Mouse (Mus musculus) heart, adult 9 months (tissue): ENCODE data around the gene Cd40.

Experiments
- DNase-seq, 2 experiments: peaks; one replicate each; pipeline ENCODE4 v3.0.0; 2022; ENCODE audit warnings: low spot score in 2 of 2

Gene Cd40

DNA sequence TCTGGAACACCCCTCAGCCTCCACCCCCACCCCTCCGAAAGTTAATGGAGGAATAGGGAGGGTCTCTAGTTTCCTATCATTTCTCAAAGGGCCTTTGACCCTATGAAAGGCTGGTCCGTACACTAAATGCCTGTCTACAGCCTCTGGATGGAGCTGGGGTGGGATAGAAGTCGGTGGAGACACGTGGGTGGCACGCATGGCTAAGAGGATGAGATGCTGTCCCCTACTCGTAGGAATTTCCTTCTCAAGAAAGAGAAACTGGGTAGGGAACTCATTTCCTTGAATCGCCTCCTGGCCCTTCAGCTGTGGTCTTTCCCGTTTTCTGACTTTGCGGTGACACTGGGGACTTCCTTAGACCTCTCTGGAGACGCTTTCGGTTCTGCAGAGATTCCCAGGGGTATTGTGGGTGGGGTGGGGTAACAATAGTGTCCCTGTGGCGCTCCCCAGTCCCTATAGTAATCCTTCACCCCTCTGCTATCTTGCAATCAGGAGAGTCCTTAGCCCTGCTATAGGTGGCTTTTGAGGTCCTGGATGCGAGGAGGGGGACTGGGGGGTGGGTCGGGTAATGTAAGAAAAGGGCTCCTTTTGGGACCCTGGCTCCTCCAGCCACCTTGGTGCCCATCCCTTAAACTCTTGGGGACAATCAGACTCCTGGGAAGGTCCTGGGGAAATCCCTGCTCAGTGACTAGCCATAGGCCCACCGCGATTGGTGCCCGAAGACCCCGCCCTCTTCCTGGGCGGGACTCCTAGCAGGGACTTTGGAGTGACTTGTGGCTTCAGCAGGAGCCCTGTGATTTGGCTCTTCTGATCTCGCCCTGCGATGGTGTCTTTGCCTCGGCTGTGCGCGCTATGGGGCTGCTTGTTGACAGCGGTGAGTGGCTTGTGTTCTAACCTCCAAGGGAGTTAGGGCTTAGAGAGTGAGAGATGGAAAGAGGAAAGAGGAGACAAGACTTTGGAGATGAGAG is at the start of gene Cd40:
TSS of gene Cd40 (plus strand) at position 740 of the 965 bp plus-strand sequence.
- peak; percentile 86 to 90 for DNase-seq

DNA sequence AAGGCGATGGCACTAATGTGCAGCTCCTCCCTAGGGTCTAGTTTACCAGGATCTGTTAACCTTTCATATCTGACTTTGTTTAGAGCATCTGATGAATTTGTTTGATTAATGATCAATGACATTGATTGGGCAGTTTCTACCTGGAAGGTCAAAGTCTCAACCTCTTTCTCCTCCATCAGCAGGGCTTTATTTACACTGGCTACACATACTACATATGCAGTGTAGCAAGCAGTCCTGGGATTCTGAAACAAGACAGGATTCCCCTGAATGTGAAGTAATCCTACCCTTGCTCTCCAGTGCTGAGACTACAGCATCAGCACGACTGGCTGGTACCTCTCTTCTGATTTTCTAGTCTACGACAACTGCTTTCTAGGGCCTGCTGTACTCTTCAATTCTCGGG is 48.6 kb upstream of the Cd40 start:
- no peak for DNase-seq

DNA sequence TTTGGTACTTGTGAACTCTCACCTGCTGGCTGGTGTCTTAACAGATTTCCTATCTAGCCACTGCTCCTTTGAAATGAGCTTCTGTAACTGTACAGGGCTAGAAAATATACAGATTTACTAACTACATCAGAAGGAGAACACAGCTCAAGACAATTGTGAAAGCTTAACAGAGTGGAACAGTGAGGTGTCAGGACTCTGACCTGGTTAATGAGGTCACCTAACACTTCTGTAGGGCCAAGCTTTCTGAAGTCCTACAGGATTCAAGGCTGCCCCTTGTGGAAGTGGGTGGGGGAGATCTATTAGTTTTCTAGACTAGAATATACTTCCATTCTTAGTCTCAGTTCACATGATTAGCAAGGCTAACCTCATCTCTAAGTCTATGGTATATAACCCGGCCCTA is 47.4 kb upstream of the Cd40 start:
- DNase-seq: no peak

DNA sequence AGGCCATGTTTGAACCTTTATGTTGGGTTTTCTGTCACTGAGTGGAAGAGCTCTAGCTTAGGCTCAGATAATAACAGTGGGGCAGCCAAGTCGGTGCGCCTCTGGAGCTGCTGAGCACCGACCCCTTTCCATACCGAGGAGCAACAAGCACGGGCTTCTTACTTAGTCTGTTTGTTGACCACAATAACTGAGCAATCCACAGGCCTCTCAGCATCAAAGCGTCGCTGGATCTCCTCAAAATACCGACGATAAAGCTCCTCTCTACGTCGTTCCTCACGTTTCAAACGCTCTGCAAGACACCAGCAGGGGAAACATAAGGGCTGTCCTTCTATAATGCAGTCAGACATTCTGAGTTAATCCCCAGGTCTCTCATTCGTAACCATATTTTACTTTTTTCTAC is 46.3 kb upstream of the Cd40 start:
- no peak for DNase-seq

DNA sequence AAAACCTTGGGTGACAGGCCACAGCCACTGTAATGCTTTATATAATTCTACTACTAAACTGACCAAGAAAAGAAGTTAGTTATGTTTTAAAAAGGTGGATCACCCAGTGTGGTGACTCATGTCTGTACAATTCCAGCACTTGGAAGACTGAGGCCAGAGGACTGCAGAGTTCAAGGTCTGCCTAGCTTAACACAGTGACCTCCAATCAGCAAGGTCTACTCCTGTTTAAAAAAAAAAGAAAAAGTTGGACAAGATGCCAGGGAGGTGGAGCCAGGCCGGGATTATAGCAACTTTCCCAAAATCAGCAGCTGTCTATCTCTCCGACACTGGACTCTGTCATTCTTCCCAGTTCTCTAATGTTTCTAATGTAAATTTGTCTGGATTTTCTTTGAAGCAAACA is 45.8 kb upstream of the Cd40 start:
- no peak for DNase-seq

DNA sequence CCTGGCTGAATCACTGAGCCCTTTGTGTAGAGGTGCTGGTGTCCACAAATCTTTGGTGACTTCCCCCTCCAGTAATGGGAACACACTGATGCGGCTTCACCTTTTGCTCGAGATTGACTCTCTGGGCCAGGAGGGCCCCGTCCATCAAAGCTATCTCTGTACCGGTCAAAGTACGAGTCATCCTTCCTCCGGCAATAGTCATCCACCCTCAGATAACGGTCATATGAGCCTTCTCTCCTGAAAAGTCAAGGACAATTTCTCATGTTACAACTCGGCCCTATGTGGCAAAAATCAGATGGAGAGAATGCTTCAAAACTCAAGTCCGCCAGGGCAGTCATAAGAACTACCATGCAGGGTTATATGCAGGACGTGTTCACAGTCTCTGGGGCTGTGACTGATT is 45.1 kb upstream of the Cd40 start:
- no peak for DNase-seq

DNA sequence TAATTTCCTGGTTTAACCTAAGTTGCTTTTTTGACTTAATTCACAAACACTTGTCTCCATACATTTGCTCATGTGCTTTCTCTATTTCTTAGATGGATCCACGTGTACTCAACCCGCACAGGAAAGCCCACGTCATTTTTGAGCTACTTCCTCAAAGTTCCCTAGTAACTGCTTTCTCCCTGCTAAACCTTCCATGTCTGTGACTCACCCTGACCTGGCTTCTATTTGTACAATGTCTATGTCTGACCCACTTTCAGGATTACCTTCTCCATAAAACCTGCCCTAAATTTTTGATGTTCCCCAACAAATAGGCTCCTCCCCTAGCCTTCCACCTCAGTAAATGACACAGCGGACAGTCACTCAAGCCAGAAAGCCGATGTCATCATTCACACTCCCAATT is 40.5 kb upstream of the Cd40 start:
- no peak for DNase-seq

DNA sequence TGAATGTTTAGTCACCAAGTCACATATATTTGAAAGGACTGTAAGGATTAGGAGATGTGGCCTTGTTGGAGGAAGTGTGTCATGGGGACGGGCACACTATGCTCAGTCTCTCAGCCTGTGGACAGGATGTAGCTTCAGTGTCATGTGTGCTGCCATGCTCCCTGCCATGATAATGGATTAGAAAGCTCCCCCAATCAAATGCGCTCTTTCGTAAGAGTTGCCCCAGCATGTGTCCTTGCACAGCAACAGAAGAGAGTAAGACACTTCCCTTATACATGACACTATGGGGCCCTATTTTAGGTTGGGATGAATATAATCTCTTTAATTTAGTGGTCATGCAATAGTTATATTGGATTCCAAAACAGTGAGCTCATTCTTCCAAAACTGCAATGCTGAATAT is 34.9 kb upstream of the Cd40 start:
- no peak for DNase-seq

DNA sequence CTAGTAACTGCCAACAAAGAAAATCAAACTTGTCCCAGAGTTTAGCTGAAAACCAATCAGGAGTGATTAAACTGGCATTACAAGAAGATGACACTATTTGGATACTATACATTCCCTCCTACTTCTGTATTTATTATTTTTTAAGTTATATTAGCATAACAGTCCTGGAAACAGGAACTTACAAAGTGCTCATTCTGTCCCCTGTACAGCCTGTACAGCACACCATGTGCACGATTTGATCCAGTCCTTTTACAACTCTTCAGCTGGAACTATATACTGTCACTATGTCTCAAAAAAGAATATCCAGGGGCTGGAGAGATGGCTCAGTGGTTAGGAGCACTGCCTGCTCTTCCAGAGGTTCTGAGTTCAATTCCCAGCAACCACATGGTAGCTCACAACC is 28.3 kb upstream of the Cd40 start:
- DNase-seq: no peak

DNA sequence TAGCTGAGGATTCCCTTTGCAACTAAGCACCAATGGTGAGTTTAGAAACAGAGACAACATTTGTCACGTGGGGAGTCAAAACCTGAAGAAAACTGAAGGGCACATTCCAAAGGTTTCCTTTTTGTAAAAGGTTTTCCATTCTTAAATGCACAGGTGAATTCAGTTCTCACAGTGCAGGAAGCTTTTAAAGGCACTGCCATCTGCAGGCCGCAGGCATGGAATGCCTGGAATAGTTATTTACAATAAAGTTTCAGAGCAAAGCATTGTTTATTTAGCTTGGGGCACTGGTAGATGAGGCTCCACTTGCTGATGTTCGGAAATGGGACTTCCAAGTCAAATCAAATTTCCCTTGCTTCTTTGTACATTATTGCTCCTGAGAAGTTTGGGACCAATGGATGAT is 22.9 kb upstream of the Cd40 start:
- no peak for DNase-seq

DNA sequence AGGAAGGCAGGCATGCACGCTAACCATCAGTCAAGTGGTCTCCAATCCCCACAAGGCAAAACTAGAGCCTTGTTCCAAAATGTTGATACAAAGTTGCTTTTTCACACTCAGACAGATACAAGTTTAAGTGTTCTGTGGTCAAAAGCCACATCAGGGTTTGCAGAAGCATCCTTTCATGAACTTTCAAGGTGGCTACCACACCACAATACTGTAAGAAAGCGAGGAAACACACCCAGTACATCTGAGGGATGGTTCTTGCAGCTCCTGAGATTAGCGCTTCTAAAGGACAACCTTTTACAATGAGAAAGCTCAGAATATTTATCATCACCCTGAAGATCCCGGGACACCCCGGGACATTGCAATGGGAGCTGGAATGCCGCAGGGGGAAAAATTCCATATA is 22.1 kb upstream of the Cd40 start:
- DNase-seq: no peak

DNA sequence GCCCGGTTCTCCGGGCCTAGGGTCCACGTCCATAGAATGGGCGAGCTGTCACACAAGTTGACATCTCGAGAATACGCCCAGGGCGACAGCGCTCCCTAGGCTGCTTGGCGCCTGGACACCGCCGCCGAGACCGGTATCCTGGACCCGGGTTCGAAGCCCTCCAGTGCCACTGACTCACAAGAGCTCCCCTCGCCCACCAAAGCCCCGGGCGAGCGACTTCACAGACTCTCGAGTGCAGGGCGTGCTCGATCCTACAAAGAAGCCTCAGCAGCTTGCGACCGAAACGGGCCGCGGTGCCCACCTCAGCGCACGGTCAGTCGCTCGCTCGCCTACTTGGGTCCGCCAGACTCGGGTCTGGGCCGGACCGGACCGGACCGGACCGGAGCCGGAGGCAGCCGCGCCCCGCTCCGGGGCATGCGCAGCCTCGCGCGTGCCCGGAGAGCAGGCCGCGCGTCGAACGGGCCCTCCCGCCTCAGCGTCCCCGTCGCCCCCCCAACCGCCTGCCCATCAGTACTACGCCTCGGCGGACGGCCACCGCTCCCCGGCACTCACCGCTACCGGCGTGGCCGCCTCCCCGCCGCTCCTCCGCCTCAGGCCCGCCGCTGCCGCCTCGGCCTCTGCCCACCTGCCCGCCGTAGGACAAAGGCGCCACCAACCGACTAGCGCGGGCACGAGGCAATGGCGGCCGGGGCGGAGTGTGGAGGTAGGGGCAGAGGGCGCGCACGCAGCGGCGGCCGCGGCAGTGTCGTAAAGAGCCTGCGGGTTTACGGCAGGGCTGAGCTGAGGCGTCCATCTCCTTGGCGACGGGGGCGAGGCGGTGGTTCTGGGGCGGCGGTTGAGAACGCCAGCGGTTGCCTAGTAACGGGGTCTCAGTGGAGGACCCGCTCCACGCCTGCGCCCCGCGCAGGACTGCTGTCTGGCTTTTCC is 21.0 kb upstream of the Cd40 start, which contains the start of gene Ncoa5:
TSS of gene Ncoa5 (minus strand) at position 737 of the 927 bp plus-strand sequence.
- DNase-seq: peak; percentile 98 to 99

DNA sequence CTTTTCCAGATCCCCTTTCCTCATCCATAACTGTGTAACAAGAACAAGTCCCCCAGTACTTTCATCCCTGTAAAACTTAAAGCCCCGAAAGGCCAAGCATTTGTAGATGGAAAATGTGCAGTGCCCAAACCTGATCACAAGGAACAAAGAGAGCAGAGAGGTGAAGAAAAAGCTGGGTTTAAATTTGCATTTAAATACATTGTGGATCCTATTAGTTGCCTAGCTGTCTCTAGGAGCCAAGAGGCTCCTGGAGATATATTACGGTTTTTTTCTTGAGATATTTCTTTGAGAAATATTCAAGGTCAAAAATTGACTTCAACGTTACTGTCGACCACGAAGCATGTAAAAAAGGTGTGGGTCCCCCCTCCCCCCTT is 20.4 kb upstream of the Cd40 start:
- no peak for DNase-seq

DNA sequence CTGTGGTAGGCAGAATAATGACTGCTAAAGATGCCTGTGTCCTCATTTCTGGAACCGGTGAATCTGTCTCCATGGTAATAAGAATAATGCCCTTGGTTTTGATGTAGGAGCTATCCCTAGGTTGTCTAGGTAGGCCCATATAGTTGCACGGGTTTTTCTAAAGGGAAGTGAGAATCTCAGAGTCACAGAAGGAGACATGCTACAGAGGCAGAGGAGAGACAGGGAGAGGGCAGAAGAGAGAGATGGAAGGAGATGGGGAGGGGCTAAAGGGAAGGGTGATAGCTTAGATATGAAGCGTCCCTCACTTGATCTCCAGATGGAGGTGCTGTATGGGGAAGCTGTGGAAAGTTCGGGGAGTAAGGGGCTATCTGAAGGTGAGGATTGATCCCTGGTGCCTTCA is 18.0 kb upstream of the Cd40 start:
- no peak for DNase-seq

DNA sequence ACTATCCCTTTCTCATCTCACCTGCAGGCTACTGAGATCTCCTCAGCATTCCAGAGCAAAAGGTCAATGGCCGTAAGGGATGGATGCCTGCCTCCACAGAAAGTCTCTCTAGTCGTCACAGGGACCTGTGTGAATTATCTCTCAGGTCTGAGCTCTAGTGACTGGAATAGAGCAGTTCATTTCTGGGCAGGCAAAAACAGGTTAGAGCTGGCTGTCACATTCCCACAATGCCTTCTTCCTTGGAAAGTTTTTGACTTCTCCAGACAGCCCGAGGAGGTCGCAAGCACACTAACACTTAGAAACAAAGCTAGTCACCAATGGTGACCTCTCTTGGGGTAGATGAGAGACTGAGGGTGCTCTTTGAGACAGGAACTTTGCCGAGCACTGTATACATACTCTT is 13.3 kb upstream of the Cd40 start:
- no peak for DNase-seq

DNA sequence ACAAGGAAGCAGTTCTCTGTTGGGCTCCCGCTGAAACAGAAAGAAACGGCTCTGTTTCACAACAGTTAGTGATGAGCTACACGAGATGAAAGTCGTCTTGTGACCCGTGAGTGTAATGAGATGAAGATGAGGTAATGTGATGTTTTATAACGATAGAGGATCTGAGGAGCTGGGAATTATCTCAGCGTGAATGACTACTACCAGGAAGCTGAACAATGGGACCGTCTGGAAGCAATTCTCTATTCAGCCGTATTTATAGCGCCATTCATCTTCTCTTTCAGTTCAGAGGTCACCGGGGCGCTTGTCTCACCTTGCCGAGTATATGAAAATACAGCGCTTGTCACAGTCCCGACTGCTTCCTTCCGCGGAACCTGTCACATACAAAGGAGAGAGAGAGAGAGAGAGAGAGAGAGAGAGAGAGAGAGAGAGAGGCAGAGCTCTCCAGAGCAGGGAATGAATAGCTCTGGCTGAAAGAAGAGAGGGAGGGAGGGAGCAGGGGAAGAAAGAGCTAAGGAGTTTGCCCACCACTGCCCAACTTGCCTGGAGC is 12.3 kb upstream of the Cd40 start:
- DNase-seq: no peak

DNA sequence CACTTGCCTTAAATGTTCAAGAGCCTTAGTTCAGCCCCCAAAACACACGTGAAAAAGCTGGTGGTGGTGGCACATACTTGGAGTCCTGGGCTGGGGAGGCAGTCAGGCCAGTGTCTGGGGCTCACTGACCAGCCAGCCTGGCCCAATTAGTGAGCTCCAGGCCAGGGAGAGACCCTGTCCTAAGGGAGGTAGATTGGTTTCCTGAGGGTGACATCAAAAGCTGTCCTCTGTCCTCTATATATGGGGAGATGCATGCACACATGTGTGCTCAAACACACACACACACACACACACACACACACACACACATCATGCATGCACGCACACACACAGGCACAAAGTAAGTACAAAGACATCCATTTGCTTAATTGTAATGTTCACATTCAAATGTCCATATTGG is 11.7 kb upstream of the Cd40 start:
- DNase-seq: no peak

DNA sequence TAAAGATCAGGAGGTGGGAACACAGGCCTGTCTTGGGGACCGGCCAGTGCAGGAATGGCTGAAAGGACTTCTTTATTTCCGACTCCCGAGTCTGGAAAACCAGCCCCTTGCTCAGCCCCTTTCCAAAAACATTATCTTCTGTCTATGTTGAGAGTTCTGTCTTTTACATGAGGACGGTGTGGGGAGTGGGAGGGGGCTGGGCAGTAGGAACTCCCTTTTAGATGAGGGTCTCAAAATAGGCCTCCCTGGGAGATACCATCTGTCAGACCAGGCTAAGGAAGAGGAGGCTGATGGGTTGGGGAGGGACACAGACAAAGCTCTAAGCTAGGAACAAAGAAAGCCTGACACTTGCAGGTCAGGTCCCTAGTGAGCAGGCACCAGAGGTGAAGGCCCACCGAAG is 6.4 kb upstream of the Cd40 start:
- DNase-seq: no peak

DNA sequence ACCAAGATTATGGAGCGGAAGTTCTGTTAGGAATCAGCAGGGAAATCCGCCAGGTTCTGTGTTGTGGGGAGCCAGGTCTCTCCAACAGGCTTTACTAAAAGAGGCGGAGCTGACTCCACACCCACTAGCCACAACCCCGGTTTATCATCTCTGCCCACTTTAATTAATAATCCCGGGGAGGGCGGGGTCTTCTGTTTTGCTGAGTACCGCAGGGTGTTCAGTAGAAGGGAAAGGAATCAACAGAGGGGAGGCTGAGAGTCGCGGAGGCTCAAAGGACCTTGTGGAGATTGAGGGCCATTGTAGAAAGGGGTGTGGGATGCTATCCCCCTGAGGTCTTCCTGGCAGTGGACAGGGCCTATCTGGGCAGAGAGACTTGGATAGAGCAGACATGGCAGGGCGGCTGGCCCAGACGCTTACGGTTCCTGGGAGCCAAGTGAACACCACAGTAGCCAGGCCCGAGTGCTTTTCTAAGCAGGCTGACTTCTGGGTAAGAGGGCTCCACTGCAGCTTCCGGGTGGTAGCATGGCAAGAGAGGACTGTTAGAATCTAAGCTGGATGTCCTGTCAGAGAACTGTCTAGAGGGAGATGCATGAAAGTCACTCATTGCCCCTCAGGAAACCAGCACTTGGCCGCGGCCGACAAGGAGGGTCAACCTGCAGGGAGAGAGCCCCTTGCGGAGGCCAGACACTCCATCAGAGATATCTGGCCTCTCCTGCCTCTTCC is 4.4 kb upstream of the Cd40 start:
- DNase-seq: no peak

DNA sequence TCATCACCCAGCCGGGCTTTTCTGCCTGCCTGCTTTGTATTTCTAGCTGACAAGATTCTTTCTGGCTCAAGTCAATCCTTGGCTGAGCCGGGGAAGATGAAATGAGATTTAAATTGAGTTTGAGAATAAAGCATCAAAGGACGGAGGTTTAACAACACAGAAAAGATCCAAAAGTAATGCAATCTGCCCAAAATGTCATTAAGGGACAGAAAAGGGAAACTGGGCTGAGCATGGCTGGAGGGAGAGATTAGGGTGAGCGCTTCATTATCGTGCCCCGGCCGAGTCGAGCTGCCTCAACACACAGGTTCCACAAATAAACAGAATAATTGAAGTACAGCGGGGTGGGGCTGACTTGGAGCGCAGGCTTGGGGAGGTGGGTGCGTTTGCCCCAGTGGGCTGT is 3.9 kb upstream of the Cd40 start:
- DNase-seq: no peak

DNA sequence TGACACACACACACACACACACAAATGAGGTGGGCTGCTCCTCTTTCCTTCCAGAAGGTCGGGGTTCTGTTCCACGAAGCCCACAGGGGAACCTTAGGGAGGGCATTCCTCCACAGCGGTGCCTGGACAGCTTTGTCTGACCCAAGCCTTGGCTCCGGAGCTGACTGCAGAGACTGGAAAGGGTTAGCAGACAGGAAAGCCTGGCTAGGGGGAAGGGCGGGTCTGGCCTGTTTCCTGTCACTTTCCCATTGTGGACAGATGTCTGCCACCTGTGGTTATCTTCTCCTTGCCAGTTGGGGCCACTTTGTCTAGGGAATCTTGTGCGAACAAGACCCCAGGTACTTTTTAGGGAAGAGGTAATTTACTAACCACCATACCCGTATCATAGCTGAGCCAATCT is 478 bp downstream of the Cd40 start:
- DNase-seq: peak; percentile 39 to 45
